Mouse (Mus musculus) neural tube, embryonic 15.5 days (tissue): ENCODE results near the gene Hspb9. TPM values are rescaled to one million over a fixed set of nuclear protein-coding genes. Genes with fewer than 3 reads are reported as not detected.

Experiments
- ATAC-seq: fragments of 200-750 bp; cut with Nextera tagmentation; 2 replicates; pipeline ENCODE4 v1.8.0; 2017; ENCODE audit warnings: mild to moderate bottlenecking, moderate TSS enrichment, moderate library complexity; ENCODE audit not compliant: low FRiP score
- H3K27ac ChIP-seq: fragments of 300-500 bp; sonication (generic); replicated peaks from 2 replicates; pipeline ENCODE4 v1.5.1; 2015; ENCODE audit warnings: mild to moderate bottlenecking, inconsistent platforms
- H3K27me3 ChIP-seq: fragments of 300-500 bp; sonication (generic); replicated peaks from 2 replicates; pipeline ENCODE4 v1.6.1; 2015; ENCODE audit warnings: inconsistent platforms
- H3K36me3 ChIP-seq: fragments of 300-500 bp; sonication (generic); 2 replicates; pipeline ENCODE4 v1.6.1; 2015; ENCODE audit warnings: inconsistent platforms
- H3K4me1 ChIP-seq: fragments of 300-500 bp; sonication (generic); 2 replicates; pipeline ENCODE4 v1.6.1; 2015; ENCODE audit warnings: inconsistent platforms
- H3K4me2 ChIP-seq: fragments of 300-500 bp; sonication (generic); 2 replicates; pipeline ENCODE4 v1.6.1; 2015; ENCODE audit warnings: inconsistent platforms, mild to moderate bottlenecking, moderate library complexity
- H3K4me3 ChIP-seq: fragments of 300-500 bp; sonication (generic); replicated peaks from 2 replicates; pipeline ENCODE4 v1.5.1; 2015; ENCODE audit warnings: mild to moderate bottlenecking, inconsistent platforms
- H3K9ac ChIP-seq: fragments of 300-500 bp; sonication (generic); replicated peaks from 2 replicates; pipeline ENCODE4 v1.6.1; 2015; ENCODE audit warnings: mild to moderate bottlenecking, inconsistent platforms
- H3K9me3 ChIP-seq: fragments of 300-500 bp; sonication (generic); replicated peaks from 2 replicates; pipeline ENCODE4 v1.6.1; 2016; ENCODE audit warnings: inconsistent platforms
- WGBS: fragments of 180-500 bp; shearing (Covaris S2); methylation state at CpG from one replicate; pipeline ENCODE4 v1.1.7; 2015; ENCODE audit warnings: mixed read lengths; 5-methylcytosine and 5-hydroxymethylcytosine counted together
- polyA plus RNA-seq: library from polyadenylated mRNA; unstranded; fragments of >200 nt; fragmentation: Nextera tagmentation; extraction: Ambion mirVana; gene quantifications from 2 replicates; pipeline ENCODE4 v1.2.1, GENCODE M21; 2015

The Hspb9 gene
- polyA plus RNA-seq, 1 experiment from 2014 or later, result not detected

- Histone ChIP-seq H3K36me3 (peaks cover 60% of the 10 kb centered on the region), H3K4me3 (no peak overlapping the region), H3K9ac (no peak overlapping the region), H3K9me3 (no peaks in the 10 kb centered on the region), H3K4me2 (no peak overlapping the region), H3K4me1 (peaks cover 33% of the 10 kb centered on the region), H3K27me3 (no peaks in the 10 kb centered on the region), H3K27ac (no peak overlapping the region)
- no peak for ATAC-seq
- WGBS, result 93% methylated on average over 9 of the region's 9 CpGs
Measured at GRCm38 (mm10) chr11:100709201-100709810, 4.3 kb upstream of the Hspb9 start.

GRCm38 (mm10) chr11:100710528-100710927, 3.1 kb upstream of the Hspb9 start:
- H3K4me2 ChIP-seq, result no peak overlapping the region; the same call in 1 of the 2 replicates
- ATAC-seq, result no peak
- no peak overlapping the region for H3K9ac ChIP-seq
- H3K9me3 ChIP-seq, result no peaks in the 10 kb centered on the region
- H3K36me3 ChIP-seq, result peaks cover 51% of the 10 kb centered on the region
- H3K4me3 ChIP-seq, result no peak overlapping the region
- H3K4me1 ChIP-seq, result peaks cover 35% of the 10 kb centered on the region
- WGBS, result 93% methylated on average over 15 of the region's 15 CpGs
- H3K27ac ChIP-seq, result no peak overlapping the region
- no peaks in the 10 kb centered on the region for H3K27me3 ChIP-seq

- 95% methylated on average over 4 of the region's 4 CpGs for WGBS
- peaks cover 51% of the 10 kb centered on the region for H3K36me3 ChIP-seq
- H3K4me3 ChIP-seq, result peak overlapping the region; percentile 97
- no peak for ATAC-seq
- peak overlapping the region; percentile 92 for H3K9ac ChIP-seq
- H3K9me3 ChIP-seq, result no peaks in the 10 kb centered on the region
- no peaks in the 10 kb centered on the region for H3K27me3 ChIP-seq
- peaks cover 35% of the 10 kb centered on the region for H3K4me1 ChIP-seq
- peak overlapping the region; percentile 83 for H3K4me2 ChIP-seq
- no peak overlapping the region for H3K27ac ChIP-seq
Measured at GRCm38 (mm10) chr11:100710977-100711376, 2.7 kb upstream of the Hspb9 start.

GRCm38 (mm10) chr11:100711783-100712615, 1.7 kb upstream of the Hspb9 start, which contains the start of gene Kat2a:
Kat2a (minus strand) TSS chr11:100712465.
- H3K4me1 ChIP-seq, result peaks cover 35% of the 10 kb centered on the region
- peak within 1 kb of the TSS; percentile 92 for H3K9ac ChIP-seq
- peak within 1 kb of the TSS; percentile 97 for H3K4me3 ChIP-seq
- ATAC-seq, result peak; percentile 92
- H3K27me3 ChIP-seq, result no peaks in the 10 kb centered on the region
- H3K4me2 ChIP-seq, result peak within 1 kb of the TSS; percentile 83
- no peaks in the 10 kb centered on the region for H3K9me3 ChIP-seq
- H3K36me3 ChIP-seq, result peaks cover 49% of the 10 kb centered on the region
- peak within 1 kb of the TSS; percentile 83 for H3K27ac ChIP-seq
- WGBS, result 1% methylated on average over 37 of the region's 48 CpGs

GRCm38 (mm10) chr11:100713174-100713573, 476 bp upstream of the Hspb9 start:
- Histone ChIP-seq H3K4me1 (peaks cover 35% of the 10 kb centered on the region), H3K9me3 (no peaks in the 10 kb centered on the region), H3K9ac (peak overlapping the region; percentile 20; the same call in 1 of the 2 replicates), H3K4me2 (no peak overlapping the region; the same call in 1 of the 2 replicates), H3K27me3 (no peaks in the 10 kb centered on the region), H3K36me3 (peaks cover 49% of the 10 kb centered on the region), H3K4me3 (no peak overlapping the region), H3K27ac (0 out of 2 replicates have a peak overlapping the region, but pooled peaks have one; percentile 13)
- WGBS, result 69% methylated on average over 4 of the region's 4 CpGs
- ATAC-seq, result no peak

GRCm38 (mm10) chr11:100714534-100714915, 875 bp downstream of the Hspb9 start:
- peaks cover 48% of the 10 kb centered on the region for H3K36me3 ChIP-seq
- no peaks in the 10 kb centered on the region for H3K9me3 ChIP-seq
- H3K4me2 ChIP-seq, result no peak overlapping the region
- H3K27ac ChIP-seq, result no peak overlapping the region
- WGBS, result 48% methylated on average over 6 of the region's 6 CpGs
- peaks cover 35% of the 10 kb centered on the region for H3K4me1 ChIP-seq
- no peak overlapping the region for H3K9ac ChIP-seq
- no peak overlapping the region for H3K4me3 ChIP-seq
- H3K27me3 ChIP-seq, result no peaks in the 10 kb centered on the region
- no peak for ATAC-seq

GRCm38 (mm10) chr11:100714948-100715347, 1.3 kb downstream of the Hspb9 start:
- Histone ChIP-seq H3K36me3 (peaks cover 44% of the 10 kb centered on the region), H3K4me3 (no peak overlapping the region), H3K27me3 (no peaks in the 10 kb centered on the region), H3K9me3 (no peaks in the 10 kb centered on the region), H3K4me1 (peaks cover 38% of the 10 kb centered on the region), H3K9ac (no peak overlapping the region), H3K4me2 (no peak overlapping the region), H3K27ac (no peak overlapping the region)
- no peak for ATAC-seq
- WGBS, result 78% methylated on average over 6 of the region's 6 CpGs

GRCm38 (mm10) chr11:100716649-100717048, 3.0 kb downstream of the Hspb9 start:
- 83% methylated on average over 3 of the region's 3 CpGs for WGBS
- no peak for ATAC-seq
- no peak overlapping the region for H3K27ac ChIP-seq
- H3K4me3 ChIP-seq, result no peak overlapping the region
- no peaks in the 10 kb centered on the region for H3K9me3 ChIP-seq
- H3K4me2 ChIP-seq, result no peak overlapping the region
- peaks cover 40% of the 10 kb centered on the region for H3K36me3 ChIP-seq
- peaks cover 42% of the 10 kb centered on the region for H3K4me1 ChIP-seq
- no peak overlapping the region for H3K9ac ChIP-seq
- H3K27me3 ChIP-seq, result no peaks in the 10 kb centered on the region

- no peak overlapping the region for H3K4me3 ChIP-seq
- H3K36me3 ChIP-seq, result peaks cover 40% of the 10 kb centered on the region
- ATAC-seq, result no peak
- no peak overlapping the region for H3K27ac ChIP-seq
- WGBS, result 94% methylated on average over 7 of the region's 7 CpGs
- H3K4me1 ChIP-seq, result peaks cover 39% of the 10 kb centered on the region
- H3K9me3 ChIP-seq, result no peaks in the 10 kb centered on the region
- no peaks in the 10 kb centered on the region for H3K27me3 ChIP-seq
- H3K9ac ChIP-seq, result no peak overlapping the region
- no peak overlapping the region for H3K4me2 ChIP-seq
Measured at GRCm38 (mm10) chr11:100718462-100718861, 4.8 kb downstream of the Hspb9 start.

GRCm38 (mm10) chr11:100718866-100719265, 5.2 kb downstream of the Hspb9 start:
- Histone ChIP-seq H3K9me3 (no peaks in the 10 kb centered on the region), H3K36me3 (peaks cover 40% of the 10 kb centered on the region), H3K4me1 (peaks cover 34% of the 10 kb centered on the region), H3K27ac (no peak overlapping the region), H3K27me3 (no peaks in the 10 kb centered on the region), H3K4me2 (no peak overlapping the region), H3K4me3 (no peak overlapping the region), H3K9ac (no peak overlapping the region)
- 92% methylated on average over 4 of the region's 4 CpGs for WGBS
- no peak for ATAC-seq

GRCm38 (mm10) chr11:100719312-100719711, 5.7 kb downstream of the Hspb9 start:
- Histone ChIP-seq H3K4me1 (peaks cover 31% of the 10 kb centered on the region), H3K36me3 (peaks cover 40% of the 10 kb centered on the region), H3K4me3 (no peak overlapping the region), H3K27me3 (no peaks in the 10 kb centered on the region), H3K27ac (no peak overlapping the region), H3K4me2 (no peak overlapping the region), H3K9me3 (no peaks in the 10 kb centered on the region), H3K9ac (no peak overlapping the region)
- no peak for ATAC-seq
- 88% methylated on average over 3 of the region's 3 CpGs for WGBS

- peaks cover 40% of the 10 kb centered on the region for H3K36me3 ChIP-seq
- peaks cover 35% of the 10 kb centered on the region for H3K4me1 ChIP-seq
- no peak overlapping the region for H3K9ac ChIP-seq
- H3K4me2 ChIP-seq, result no peak overlapping the region
- H3K27me3 ChIP-seq, result no peaks in the 10 kb centered on the region
- no peak overlapping the region for H3K4me3 ChIP-seq
- H3K9me3 ChIP-seq, result no peaks in the 10 kb centered on the region
- no peak for ATAC-seq
- WGBS, result 88% methylated on average over 11 of the region's 11 CpGs
- no peak overlapping the region; the same call in 1 of the 2 replicates for H3K27ac ChIP-seq
Measured at GRCm38 (mm10) chr11:100719893-100720292, 6.2 kb downstream of the Hspb9 start.
